Mouse (Mus musculus) limb, embryonic 10.5 days (tissue): ENCODE measurements at regions not wholly inside any gene's neighbourhood (a gene's known extent, or its start where the extent isn't known, plus 50 kb on each side); places are given as distances from the start of the nearest gene placed in this dataset.

Experiments used
- DNase-seq: peaks from one replicate; pipeline ENCODE4 v3.0.0-alpha.2; 2017; ENCODE audit warnings: low spot score
- H3K27ac ChIP-seq: fragments of 300-500 bp; sonication (generic); 2 replicates; pipeline ENCODE4 v1.5.1; 2016; ENCODE audit warnings: mild to moderate bottlenecking
- H3K27me3 ChIP-seq: fragments of 300-500 bp; sonication (generic); 2 replicates; pipeline ENCODE4 v1.6.1; 2016; ENCODE audit warnings: low read depth, mild to moderate bottlenecking; ENCODE audit not compliant: poor library complexity, severe bottlenecking
- H3K36me3 ChIP-seq: fragments of 300-500 bp; sonication (generic); 2 replicates; pipeline ENCODE4 v1.6.1; 2016; ENCODE audit warnings: mild to moderate bottlenecking, moderate library complexity
- H3K4me1 ChIP-seq: fragments of 300-500 bp; sonication (generic); 2 replicates; pipeline ENCODE4 v1.6.1; 2016
- H3K4me3 ChIP-seq: fragments of 300-500 bp; sonication (generic); 2 replicates; pipeline ENCODE4 v1.5.1; 2016; ENCODE audit warnings: mild to moderate bottlenecking, moderate library complexity
- H3K9me3 ChIP-seq: fragments of 300-500 bp; sonication (generic); replicated peaks from 2 replicates; pipeline ENCODE4 v1.6.1; 2016; ENCODE audit warnings: mild to moderate bottlenecking
- WGBS: fragments of 180-500 bp; shearing (Covaris S2); methylation state at CpG from one replicate; pipeline ENCODE4 v1.1.7; 2016; 5-methylcytosine and 5-hydroxymethylcytosine counted together

- no peak for DNase-seq
- Histone ChIP-seq H3K4me3 (no peak overlapping the region), H3K27me3 (no peaks in the 10 kb centered on the region), H3K9me3 (no peaks in the 10 kb centered on the region), H3K27ac (no peak overlapping the region), H3K36me3 (no peaks in the 10 kb centered on the region), H3K4me1 (no peaks in the 10 kb centered on the region)
- 88% methylated on average over 5 of the region's 5 CpGs for WGBS
These were observed 1213.1 kb downstream of the 9330182O14Rik start for GRCm38 (mm10) chr15:41347221-41347620.

- no peak overlapping the region for H3K27ac ChIP-seq
- no peak overlapping the region for H3K4me3 ChIP-seq
- 62% methylated on average over 1 of the region's 2 CpGs for WGBS
- no peaks in the 10 kb centered on the region for H3K4me1 ChIP-seq
- no peaks in the 10 kb centered on the region for H3K36me3 ChIP-seq
- DNase-seq: no peak
- H3K27me3 ChIP-seq: no peaks in the 10 kb centered on the region
- no peaks in the 10 kb centered on the region for H3K9me3 ChIP-seq
These were observed 1218.0 kb downstream of the 9330182O14Rik start for GRCm38 (mm10) chr15:41352129-41352528.

GRCm38 (mm10) chr15:41359276-41359675, 1225.1 kb downstream of the 9330182O14Rik start:
- no peak for DNase-seq
- 88% methylated on average over 4 of the region's 4 CpGs for WGBS
- H3K4me1 ChIP-seq: no peaks in the 10 kb centered on the region
- H3K9me3 ChIP-seq: no peaks in the 10 kb centered on the region
- H3K4me3 ChIP-seq: no peak overlapping the region
- no peaks in the 10 kb centered on the region for H3K27me3 ChIP-seq
- H3K27ac ChIP-seq: no peak overlapping the region
- H3K36me3 ChIP-seq: no peaks in the 10 kb centered on the region

DNA sequence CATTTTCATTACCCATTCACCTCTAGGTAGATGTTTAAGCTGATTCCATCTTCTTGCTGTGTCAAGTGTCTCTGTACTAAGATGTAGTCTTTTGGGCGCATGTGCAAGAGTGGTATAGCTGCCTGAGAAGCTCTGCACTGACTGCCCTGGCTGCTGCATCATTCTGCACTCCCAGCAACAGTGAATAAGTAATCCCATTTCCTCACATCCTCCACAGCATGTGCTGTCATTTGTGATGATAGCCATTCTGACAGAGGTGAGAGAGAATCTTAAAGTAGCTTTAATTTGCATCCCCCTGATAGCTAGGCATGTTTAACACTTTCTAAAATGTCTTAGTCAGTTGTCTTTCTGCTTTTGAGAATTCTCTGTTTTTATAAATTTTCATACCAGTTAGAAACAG, 1240.5 kb downstream of the 9330182O14Rik start:
- H3K27ac ChIP-seq: no peak overlapping the region
- DNase-seq: no peak
- H3K9me3 ChIP-seq: no peaks in the 10 kb centered on the region
- no peaks in the 10 kb centered on the region for H3K27me3 ChIP-seq
- no peak overlapping the region for H3K4me3 ChIP-seq
- H3K4me1 ChIP-seq: no peaks in the 10 kb centered on the region
- 71% methylated on average over 1 of the region's 1 CpGs for WGBS
- H3K36me3 ChIP-seq: no peaks in the 10 kb centered on the region

DNA sequence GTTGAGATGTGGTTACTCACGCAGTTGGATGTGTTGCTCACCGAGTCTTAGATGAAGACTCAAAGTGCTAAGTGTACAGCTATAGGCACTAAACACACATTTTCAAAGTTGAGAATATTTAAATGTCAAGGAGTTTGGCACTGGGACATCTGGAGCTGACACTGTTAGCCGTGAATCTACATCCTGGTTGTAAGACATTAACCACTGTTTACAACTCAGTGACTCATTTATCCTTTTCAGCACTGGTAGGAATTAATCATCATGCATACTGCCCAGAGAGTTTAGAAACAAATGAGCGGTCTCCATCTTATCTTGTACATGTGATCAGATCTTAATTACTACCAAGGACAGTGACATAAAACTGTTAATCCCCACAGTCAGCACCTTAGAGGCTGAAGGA, 1241.7 kb downstream of the 9330182O14Rik start:
- no peaks in the 10 kb centered on the region for H3K36me3 ChIP-seq
- no peaks in the 10 kb centered on the region for H3K27me3 ChIP-seq
- WGBS: 80% methylated on average over 4 of the region's 4 CpGs
- H3K27ac ChIP-seq: no peak overlapping the region
- no peak overlapping the region for H3K4me3 ChIP-seq
- no peaks in the 10 kb centered on the region for H3K4me1 ChIP-seq
- DNase-seq: no peak
- H3K9me3 ChIP-seq: no peaks in the 10 kb centered on the region

DNA sequence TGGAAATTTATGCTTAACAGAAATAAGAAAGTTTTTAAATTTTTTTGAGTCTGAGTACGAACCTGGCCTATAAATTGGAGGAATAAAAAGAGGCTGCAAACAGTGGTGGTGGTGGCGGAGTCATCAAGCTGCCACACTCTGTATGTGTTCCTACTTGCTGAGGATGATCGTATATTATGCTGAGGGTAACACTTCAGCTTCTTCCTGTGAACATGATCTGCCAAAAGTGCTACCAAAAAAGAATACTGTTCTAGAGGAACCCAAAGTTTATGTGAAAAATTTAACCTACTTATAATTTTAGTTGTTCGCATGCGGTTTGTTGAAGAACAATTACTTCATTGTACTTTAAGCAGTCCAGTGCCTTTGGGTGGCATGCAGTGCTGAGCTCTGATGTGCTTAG, 1245.5 kb downstream of the 9330182O14Rik start:
- H3K36me3 ChIP-seq: no peaks in the 10 kb centered on the region
- H3K4me1 ChIP-seq: no peaks in the 10 kb centered on the region
- no peak overlapping the region for H3K27ac ChIP-seq
- H3K27me3 ChIP-seq: no peaks in the 10 kb centered on the region
- H3K9me3 ChIP-seq: no peaks in the 10 kb centered on the region
- WGBS: 94% methylated on average over 5 of the region's 5 CpGs
- no peak overlapping the region for H3K4me3 ChIP-seq
- no peak for DNase-seq

GRCm38 (mm10) chr15:41380429-41380828, 1246.3 kb downstream of the 9330182O14Rik start:
- Histone ChIP-seq H3K9me3 (no peaks in the 10 kb centered on the region), H3K36me3 (no peaks in the 10 kb centered on the region), H3K4me3 (no peak overlapping the region), H3K27ac (no peak overlapping the region), H3K4me1 (no peaks in the 10 kb centered on the region), H3K27me3 (no peaks in the 10 kb centered on the region)
- no peak for DNase-seq
- 94% methylated on average over 7 of the region's 7 CpGs for WGBS

- Histone ChIP-seq H3K9me3 (no peaks in the 10 kb centered on the region), H3K27ac (no peak overlapping the region), H3K27me3 (no peaks in the 10 kb centered on the region), H3K4me3 (no peak overlapping the region), H3K4me1 (no peaks in the 10 kb centered on the region), H3K36me3 (no peaks in the 10 kb centered on the region)
- 42% methylated on average over 2 of the region's 2 CpGs for WGBS
- DNase-seq: no peak
These were observed 1256.5 kb downstream of the 9330182O14Rik start for GRCm38 (mm10) chr15:41390699-41391098.
